Mouse (Mus musculus) hindbrain, embryonic 13.5 days (tissue): ENCODE measurements around the gene Tnfrsf17. TPM values are rescaled to one million over a fixed set of nuclear protein-coding genes. Genes with fewer than 3 reads are reported as not detected.
"Not testable (repeated sequence)": the region's sequence is repeated elsewhere in the genome, so short reads cannot be mapped to it uniquely, and the experiment has no call there.

Experiments
- ATAC-seq: fragments of 200-750 bp; cut with Nextera tagmentation; 2 replicates; pipeline ENCODE4 v1.8.0; 2017; ENCODE audit warnings: moderate TSS enrichment; ENCODE audit not compliant: low FRiP score
- H3K27ac ChIP-seq: fragments of 300-500 bp; sonication (generic); 2 replicates; pipeline ENCODE4 v1.5.1; 2015; ENCODE audit warnings: inconsistent platforms, mild to moderate bottlenecking, moderate library complexity
- H3K27me3 ChIP-seq: fragments of 300-500 bp; sonication (generic); 2 replicates; pipeline ENCODE4 v1.6.1; 2015; ENCODE audit warnings: mild to moderate bottlenecking, inconsistent platforms
- H3K36me3 ChIP-seq: fragments of 300-500 bp; sonication (generic); 2 replicates; pipeline ENCODE4 v1.6.1; 2015; ENCODE audit warnings: mild to moderate bottlenecking, inconsistent platforms
- H3K4me1 ChIP-seq: fragments of 300-500 bp; sonication (generic); replicated peaks from 2 replicates; pipeline ENCODE4 v1.6.1; 2015; ENCODE audit warnings: inconsistent platforms
- H3K4me2 ChIP-seq: fragments of 300-500 bp; sonication (generic); 2 replicates; pipeline ENCODE4 v1.6.1; 2015; ENCODE audit warnings: inconsistent platforms, mild to moderate bottlenecking, moderate library complexity
- H3K4me3 ChIP-seq: fragments of 300-500 bp; sonication (generic); 2 replicates; pipeline ENCODE4 v1.5.1; 2015; ENCODE audit warnings: mild to moderate bottlenecking, inconsistent platforms
- H3K9ac ChIP-seq: fragments of 300-500 bp; sonication (generic); 2 replicates; pipeline ENCODE4 v1.6.1; 2015; ENCODE audit warnings: mild to moderate bottlenecking, inconsistent platforms
- H3K9me3 ChIP-seq: fragments of 300-500 bp; sonication (generic); 2 replicates; pipeline ENCODE4 v1.6.1; 2016; ENCODE audit warnings: inconsistent platforms
- WGBS: fragments of 180-500 bp; shearing (Covaris S2); methylation state at CpG from one replicate; pipeline ENCODE4 v1.1.7; 2015; 5-methylcytosine and 5-hydroxymethylcytosine counted together
- polyA plus RNA-seq: library from polyadenylated mRNA; unstranded; fragments of >200 nt; fragmentation: Nextera tagmentation; extraction: Ambion mirVana; gene quantifications from 2 replicates; pipeline ENCODE4 v1.2.1, GENCODE M21; 2015

Gene Tnfrsf17
- polyA plus RNA-seq, 1 experiment from 2014 or later = not detected

DNA sequence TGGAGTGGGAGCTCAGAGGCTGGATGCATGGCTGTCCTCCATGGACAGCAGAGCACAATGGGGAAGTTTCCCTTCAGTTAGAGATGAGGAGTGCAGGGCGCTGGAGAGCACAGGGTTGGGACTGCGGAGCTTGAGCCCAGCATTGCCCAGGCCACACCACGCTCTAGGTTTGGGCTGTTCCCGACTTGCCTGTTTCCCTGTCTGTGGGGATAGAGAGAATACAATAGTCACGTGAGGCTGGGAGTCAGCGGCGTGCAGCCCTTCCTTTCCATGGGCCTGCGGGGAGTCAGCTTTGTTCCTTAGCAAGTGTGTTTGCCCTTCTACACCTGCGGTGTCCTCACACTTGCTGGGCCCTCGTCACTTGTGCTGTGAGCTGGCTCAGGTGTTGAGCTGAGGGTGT, 46.3 kb downstream of the Tnfrsf17 start:
- no peak overlapping the region for H3K4me3 ChIP-seq
- peaks cover 10% of the 10 kb centered on the region for H3K36me3 ChIP-seq
- no peaks in the 10 kb centered on the region; the same call in 1 of the 2 replicates for H3K9me3 ChIP-seq
- 24% methylated on average over 10 of the region's 10 CpGs for WGBS
- H3K4me1 ChIP-seq = peaks cover 5% of the 10 kb centered on the region
- H3K27me3 ChIP-seq = no peaks in the 10 kb centered on the region
- ATAC-seq = no peak
- no peak overlapping the region for H3K27ac ChIP-seq
- no peak overlapping the region for H3K4me2 ChIP-seq
- H3K9ac ChIP-seq = no peak overlapping the region

DNA sequence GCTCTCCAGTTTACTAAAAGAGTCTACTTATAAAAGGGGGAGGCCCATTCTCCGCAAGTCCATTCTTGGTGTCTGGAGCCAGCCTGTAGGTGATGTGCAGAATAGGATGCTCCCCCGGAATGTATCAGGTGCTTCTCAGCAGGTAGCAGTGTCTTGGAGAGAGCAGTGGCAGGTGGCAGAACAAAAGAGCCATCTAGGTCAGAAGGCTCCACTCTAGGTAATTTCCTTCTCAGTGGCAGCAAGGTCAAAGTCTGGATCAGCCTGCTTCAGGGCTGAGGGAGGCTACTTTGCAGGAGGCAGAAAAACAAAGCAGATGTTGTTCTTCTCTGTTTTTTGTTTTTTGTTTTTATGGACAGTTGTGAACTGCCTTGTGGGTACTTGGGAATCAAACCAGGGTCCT, 47.0 kb downstream of the Tnfrsf17 start:
- not testable (repeated sequence) for H3K9me3 ChIP-seq, H3K27ac ChIP-seq, ATAC-seq

DNA sequence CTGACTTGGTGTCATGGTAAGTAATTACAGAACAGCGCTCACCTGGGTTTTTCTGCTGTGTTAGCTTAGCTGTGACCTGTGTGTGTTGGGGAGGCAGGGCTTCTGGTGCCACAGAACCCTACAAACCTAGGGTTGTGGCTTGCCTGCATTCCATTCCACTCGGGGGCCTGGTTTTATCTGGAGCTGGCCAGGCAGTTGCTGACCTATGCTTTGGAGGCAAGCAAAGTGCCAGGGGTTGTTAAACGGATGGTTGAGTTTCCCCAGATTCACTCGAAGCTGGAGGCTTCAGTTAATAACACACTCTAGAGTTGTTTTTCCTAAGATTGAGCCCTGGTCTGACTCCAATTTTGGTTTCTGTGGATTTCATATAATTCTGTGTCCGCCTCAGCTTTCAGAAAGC, 52.0 kb downstream of the Tnfrsf17 start:
- no peak overlapping the region for H3K27ac ChIP-seq
- no peak for ATAC-seq
- H3K4me1 ChIP-seq = peaks cover 23% of the 10 kb centered on the region
- H3K9ac ChIP-seq = no peak overlapping the region
- H3K36me3 ChIP-seq = peaks cover 7% of the 10 kb centered on the region; the same call in 1 of the 2 replicates
- no peak overlapping the region for H3K4me2 ChIP-seq
- H3K4me3 ChIP-seq = no peak overlapping the region
- no peaks in the 10 kb centered on the region for H3K9me3 ChIP-seq
- H3K27me3 ChIP-seq = no peaks in the 10 kb centered on the region
- WGBS = 83% methylated on average over 5 of the region's 5 CpGs

More for the DNA sequence above, 47.0 kb downstream of the Tnfrsf17 start:
- not testable (repeated sequence) for H3K36me3 ChIP-seq, H3K4me3 ChIP-seq, H3K4me2 ChIP-seq, H3K9ac ChIP-seq, H3K4me1 ChIP-seq, H3K27me3 ChIP-seq
- 71% methylated on average over 2 of the region's 2 CpGs for WGBS

DNA sequence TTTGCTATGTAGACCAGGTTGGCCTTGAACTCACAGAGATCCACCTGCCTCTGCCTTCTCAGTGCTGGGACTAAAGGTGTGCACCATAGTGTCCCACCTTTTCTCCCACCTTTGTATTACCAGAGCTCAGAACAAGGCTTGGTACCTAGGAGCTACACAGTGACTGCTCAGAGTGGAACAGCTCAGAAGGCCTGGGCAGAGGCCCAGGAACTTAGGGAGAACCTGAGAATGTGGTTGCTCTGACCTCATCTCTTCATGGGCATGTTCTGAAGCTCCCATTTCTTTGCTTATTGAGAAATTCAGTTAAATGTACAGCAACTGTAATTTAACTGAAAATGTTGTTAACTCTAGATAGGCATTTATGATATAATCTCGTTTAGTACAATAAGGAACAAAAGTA, 53.2 kb downstream of the Tnfrsf17 start:
- no peak overlapping the region for H3K4me2 ChIP-seq
- peaks cover 7% of the 10 kb centered on the region; the same call in 1 of the 2 replicates for H3K36me3 ChIP-seq
- ATAC-seq = no peak
- no peaks in the 10 kb centered on the region for H3K27me3 ChIP-seq
- H3K4me1 ChIP-seq = peaks cover 28% of the 10 kb centered on the region
- H3K27ac ChIP-seq = no peak overlapping the region
- no peak overlapping the region for H3K4me3 ChIP-seq
- no peak overlapping the region for H3K9ac ChIP-seq
- H3K9me3 ChIP-seq = no peaks in the 10 kb centered on the region
- 49% methylated on average over 1 of the region's 1 CpGs for WGBS

DNA sequence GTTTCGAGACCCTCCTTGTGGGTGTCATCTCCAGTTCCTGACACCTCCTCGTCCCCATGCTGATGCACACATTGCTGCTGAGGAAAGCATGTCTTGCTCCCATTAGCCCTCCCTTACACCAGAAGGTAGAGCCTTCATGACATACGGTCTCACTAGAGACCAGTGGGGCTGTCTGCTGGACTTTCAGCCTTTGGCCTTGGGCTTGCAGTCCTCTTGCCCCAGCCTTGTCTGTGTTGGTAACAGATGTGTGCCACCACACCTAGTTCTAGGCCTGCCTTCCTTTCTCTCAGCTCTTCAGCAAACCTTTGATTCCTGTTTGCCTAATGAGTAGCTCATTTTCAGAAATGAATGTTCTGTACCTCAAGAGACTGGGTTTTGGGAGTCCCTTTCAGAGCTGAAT, 54.8 kb downstream of the Tnfrsf17 start:
- no peaks in the 10 kb centered on the region for H3K27me3 ChIP-seq
- no peak overlapping the region for H3K27ac ChIP-seq
- no peaks in the 10 kb centered on the region for H3K9me3 ChIP-seq
- peaks cover 28% of the 10 kb centered on the region for H3K4me1 ChIP-seq
- no peak overlapping the region for H3K4me3 ChIP-seq
- 88% methylated on average over 3 of the region's 3 CpGs for WGBS
- peaks cover 7% of the 10 kb centered on the region; the same call in 1 of the 2 replicates for H3K36me3 ChIP-seq
- no peak overlapping the region for H3K4me2 ChIP-seq
- H3K9ac ChIP-seq = no peak overlapping the region
- no peak for ATAC-seq

DNA sequence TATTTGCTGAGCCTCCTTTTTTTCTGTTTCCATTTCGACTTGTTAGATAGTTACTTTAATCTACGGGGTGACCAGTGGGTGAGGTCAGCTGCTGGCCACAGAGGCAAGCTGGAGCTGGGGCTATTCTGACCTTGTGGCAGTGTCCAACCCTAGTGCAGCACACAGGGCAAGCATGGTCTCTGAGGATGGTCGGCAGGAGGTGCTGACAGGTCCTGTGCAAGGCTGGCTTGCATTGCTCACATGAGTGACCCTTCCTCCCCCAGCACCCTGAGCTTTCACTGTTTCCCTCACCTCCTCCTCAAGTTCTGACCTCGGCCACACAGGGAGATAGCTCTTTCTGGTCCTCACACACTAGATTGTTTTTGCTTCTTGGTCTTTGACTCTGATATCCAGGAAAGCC, 55.5 kb downstream of the Tnfrsf17 start:
- 0 out of 2 replicates have a peak overlapping the region, but pooled peaks have one; percentile 29 for H3K9ac ChIP-seq
- 0 out of 2 replicates have a peak, but pooled peaks have one; percentile 14 for ATAC-seq
- H3K27me3 ChIP-seq = no peaks in the 10 kb centered on the region
- H3K9me3 ChIP-seq = no peaks in the 10 kb centered on the region
- 65% methylated on average over 4 of the region's 4 CpGs for WGBS
- H3K4me3 ChIP-seq = no peak overlapping the region
- peaks cover 4% of the 10 kb centered on the region; the same call in 1 of the 2 replicates for H3K36me3 ChIP-seq
- peak overlapping the region; percentile 74 for H3K27ac ChIP-seq
- no peak overlapping the region for H3K4me2 ChIP-seq
- H3K4me1 ChIP-seq = peaks cover 28% of the 10 kb centered on the region

DNA sequence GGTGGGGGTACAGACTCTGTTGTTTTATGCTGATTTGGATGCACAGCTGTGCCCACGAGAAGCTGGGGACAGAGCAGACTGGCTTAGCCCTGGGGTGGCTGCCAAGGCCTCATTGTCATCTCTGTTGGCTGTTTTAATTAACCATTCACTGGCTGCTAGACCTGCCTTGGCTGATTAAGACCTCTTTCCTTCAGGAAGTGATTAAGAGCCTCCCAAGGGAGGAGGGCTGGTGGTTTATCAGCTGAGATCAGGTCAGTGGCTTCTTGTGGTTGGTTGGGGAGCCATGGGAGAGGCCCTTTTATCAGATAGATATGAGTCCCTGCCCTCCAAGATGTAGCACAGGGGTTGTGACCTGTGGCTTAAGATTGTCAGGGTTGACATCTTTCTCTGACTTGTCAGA, 56.0 kb downstream of the Tnfrsf17 start:
- peaks cover 28% of the 10 kb centered on the region for H3K4me1 ChIP-seq
- WGBS = 0% methylated on average over 1 of the region's 1 CpGs
- no peak overlapping the region for H3K4me2 ChIP-seq
- no peaks in the 10 kb centered on the region for H3K9me3 ChIP-seq
- peak; percentile 85 for ATAC-seq
- H3K27ac ChIP-seq = peak overlapping the region; percentile 74
- H3K4me3 ChIP-seq = no peak overlapping the region
- 0 out of 2 replicates have a peak, but pooled peaks cover 4% of the 10 kb centered on the region for H3K36me3 ChIP-seq
- no peaks in the 10 kb centered on the region for H3K27me3 ChIP-seq
- 0 out of 2 replicates have a peak overlapping the region, but pooled peaks have one; percentile 29 for H3K9ac ChIP-seq

Other genes with a start within 250 kb of the Tnfrsf17 start
- 36.4 and 40.6 TPM in 2 replicates for gene Litaf, start 247.7 kb upstream of the Tnfrsf17 start, polyA plus RNA-seq
- gene Txndc11, start 179.2 kb upstream of the Tnfrsf17 start, polyA plus RNA-seq = 25.7 and 27.9 TPM in 2 replicates
- 77.1 and 84.1 TPM in 2 replicates for gene Zc3h7a, start 137.4 kb upstream of the Tnfrsf17 start, polyA plus RNA-seq
- gene Rsl1d1, start 110.5 kb upstream of the Tnfrsf17 start, polyA plus RNA-seq = 144 and 151 TPM in 2 replicates
- gene Gspt1, start 59.5 kb upstream of the Tnfrsf17 start, polyA plus RNA-seq = 50.2 and 52.2 TPM in 2 replicates
- gene Snx29, start 9.1 kb downstream of the Tnfrsf17 start, polyA plus RNA-seq = 20.9 and 22.7 TPM in 2 replicates